Mouse (Mus musculus) kidney, adult 2 months (tissue): ENCODE results near the gene Gtpbp2. TPM values are rescaled to one million over a fixed set of nuclear protein-coding genes. Genes with fewer than 3 reads are reported as not detected.

Source experiments
- DNase-seq: peaks from one replicate; pipeline ENCODE4 v3.0.0; 2021
- H3K27ac ChIP-seq: fragments of 200-500 bp; 2 replicates; pipeline ENCODE4 v1.5.1; 2012; ENCODE audit warnings: low read depth, low read length, control low read depth, inconsistent platforms; ENCODE audit not compliant: insufficient read depth
- H3K27me3 ChIP-seq: fragments of 200-500 bp; replicated peaks from 2 replicates; pipeline ENCODE4 v1.6.1; 2012; ENCODE audit warnings: mild to moderate bottlenecking, moderate library complexity, low read length, inconsistent platforms; ENCODE audit not compliant: control insufficient read depth, insufficient read depth
- H3K36me3 ChIP-seq: fragments of 200-500 bp; 2 replicates; pipeline ENCODE4 v1.6.1; 2012; ENCODE audit warnings: mild to moderate bottlenecking, moderate library complexity, low read length, inconsistent platforms; ENCODE audit not compliant: control insufficient read depth, insufficient read depth
- H3K4me1 ChIP-seq: fragments of 200-500 bp; 2 replicates; pipeline ENCODE4 v1.6.1; 2011; ENCODE audit warnings: low read length; ENCODE audit not compliant: control insufficient read depth, insufficient read depth
- H3K4me3 ChIP-seq: fragments of 200-500 bp; 2 replicates; pipeline ENCODE4 v1.5.1; 2011; ENCODE audit warnings: mild to moderate bottlenecking, low read depth, low read length, control low read depth; ENCODE audit not compliant: insufficient read depth
- CTCF ChIP-seq: fragments of 200-500 bp; conservative IDR thresholded peaks from 2 replicates; pipeline ENCODE4 v1.5.1; 2011; ENCODE audit warnings: low read depth, mild to moderate bottlenecking, control low read depth, low read length, moderate library complexity, mixed read lengths; ENCODE audit not compliant: insufficient read depth, insufficient read length
- POLR2A ChIP-seq: fragments of 200-500 bp; IDR thresholded peaks from one replicate; pipeline ENCODE4 v1.6.1; 2011; ENCODE audit warnings: low read depth, low read length, control low read depth
- WGBS: fragments of 180-500 bp; shearing (Covaris S2); methylation state at CpG from one replicate; pipeline ENCODE4 v1.1.7; 2018; 5-methylcytosine and 5-hydroxymethylcytosine counted together
- polyA plus RNA-seq: library from polyadenylated mRNA; depleted of rRNA; stranded (reverse); fragments of >200 nt; gene quantifications from 2 replicates; pipeline ENCODE4 v1.2.3, GENCODE M21; 2012; rRNA removed

The Gtpbp2 gene
- 69.7 and 80.4 TPM in 2 replicates for polyA plus RNA-seq

DNA sequence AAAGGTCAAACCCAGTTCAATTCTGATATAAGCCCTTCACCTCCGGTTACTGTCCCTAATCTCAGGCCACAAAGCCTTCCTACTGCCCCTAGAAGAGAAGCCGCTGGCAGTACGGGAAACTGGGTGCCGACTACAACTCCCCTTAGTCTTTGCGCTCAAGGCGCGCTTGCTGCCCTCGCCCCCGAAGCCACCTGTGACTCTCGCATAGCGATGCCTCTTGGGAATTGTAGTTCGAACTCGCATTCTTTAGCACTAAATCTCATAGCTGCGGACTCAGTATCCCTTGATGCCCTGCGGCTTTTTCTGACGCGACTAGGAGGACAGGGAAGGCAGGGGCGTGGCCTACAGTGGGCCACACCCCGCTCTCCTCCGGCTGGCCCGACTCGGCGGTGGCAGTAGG, at the start of gene Gtpbp2:
TSS of gene Gtpbp2 (plus strand) at position 347 of the 400 bp plus-strand sequence.
- DNase-seq: peak; percentile 100
- peak within 1 kb of the TSS; percentile 82 for H3K4me3 ChIP-seq
- under 1% methylated on average over 23 of the region's 23 CpGs for WGBS
- no peaks in the 10 kb centered on the region for H3K36me3 ChIP-seq
- H3K27me3 ChIP-seq: no peaks in the 10 kb centered on the region
- H3K4me1 ChIP-seq: peaks cover 8% of the 10 kb centered on the region; the same call in 1 of the 2 replicates
- TF ChIP-seq POLR2A (no peak), CTCF (no peak)
- H3K27ac ChIP-seq: peak within 1 kb of the TSS; percentile 94

DNA sequence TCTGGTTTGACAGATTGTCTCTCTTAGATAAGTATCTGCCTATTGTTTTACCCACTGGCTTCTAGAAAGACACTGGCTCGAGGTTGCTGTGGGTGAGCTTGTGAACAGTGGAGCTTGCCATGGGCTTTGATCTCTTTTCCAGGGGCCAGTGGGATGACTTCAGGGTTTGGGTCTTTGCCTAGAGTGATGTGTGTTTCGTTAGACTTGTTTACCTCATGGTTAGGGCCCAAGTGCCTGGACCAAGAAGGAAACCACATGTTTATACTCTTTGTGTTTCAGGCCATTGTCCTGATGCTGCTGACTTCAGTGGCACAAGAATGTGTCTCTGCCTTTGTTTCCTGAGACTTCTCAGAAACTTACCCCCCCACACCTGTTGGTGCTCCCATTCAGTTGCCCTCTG, 45.3 kb upstream of the Gtpbp2 start:
- no peaks in the 10 kb centered on the region for H3K36me3 ChIP-seq
- no peak for DNase-seq
- no peaks in the 10 kb centered on the region for H3K4me1 ChIP-seq
- no peak for TF ChIP-seq POLR2A
- no peak for TF ChIP-seq CTCF
- H3K4me3 ChIP-seq: no peak overlapping the region
- H3K27ac ChIP-seq: no peak overlapping the region
- WGBS: 52% methylated on average over 2 of the region's 2 CpGs
- no peaks in the 10 kb centered on the region for H3K27me3 ChIP-seq

DNA sequence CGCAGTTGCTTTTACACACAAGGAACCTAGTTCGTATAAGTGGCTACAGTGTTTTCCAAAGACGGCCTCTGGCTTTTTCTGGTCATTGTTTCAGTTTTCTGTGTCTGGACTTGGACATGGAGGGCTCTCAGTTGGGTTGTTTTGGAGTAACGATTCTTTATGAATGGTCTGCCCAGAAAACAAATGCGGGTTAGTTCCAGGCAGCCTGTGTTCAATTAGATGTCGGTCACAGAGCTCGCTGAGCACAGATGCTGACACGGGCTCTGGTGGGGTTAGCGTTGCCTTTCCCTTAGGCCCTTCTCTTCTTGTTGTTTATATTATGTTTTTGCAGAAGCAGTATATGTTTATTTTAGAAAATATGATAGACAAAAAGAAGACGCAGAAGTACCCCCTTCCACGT, 44.7 kb upstream of the Gtpbp2 start:
- TF ChIP-seq CTCF: no peak
- no peak for TF ChIP-seq POLR2A
- H3K4me3 ChIP-seq: no peak overlapping the region
- WGBS: 86% methylated on average over 11 of the region's 11 CpGs

DNA sequence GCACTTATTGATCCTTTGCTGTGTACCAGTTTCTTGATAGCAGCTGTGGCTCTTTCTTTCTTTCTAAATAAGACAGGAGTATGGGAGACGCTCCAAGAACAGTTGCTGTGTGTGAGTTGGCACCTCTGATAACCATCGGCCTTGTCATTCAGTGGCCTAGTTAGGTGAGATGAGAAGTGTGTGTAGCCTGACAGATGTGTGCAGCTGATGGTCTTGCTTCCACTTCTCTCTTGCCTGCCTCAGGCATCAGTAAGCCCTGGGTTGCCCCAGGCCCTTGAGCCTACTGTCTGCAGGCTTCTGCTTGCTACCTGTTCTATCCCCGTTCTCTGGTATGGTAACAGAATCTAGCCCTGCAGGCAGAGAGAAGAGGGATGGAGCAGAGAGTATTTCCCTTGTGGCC, 44.0 kb upstream of the Gtpbp2 start:
- no peaks in the 10 kb centered on the region for H3K4me1 ChIP-seq
- H3K4me3 ChIP-seq: no peak overlapping the region
- DNase-seq: no peak
- H3K27ac ChIP-seq: no peak overlapping the region
- TF ChIP-seq CTCF (no peak), POLR2A (no peak)
- H3K36me3 ChIP-seq: no peaks in the 10 kb centered on the region
- H3K27me3 ChIP-seq: no peaks in the 10 kb centered on the region
- WGBS: 84% methylated on average over 3 of the region's 3 CpGs

More for the DNA sequence above, 44.7 kb upstream of the Gtpbp2 start:
- Histone ChIP-seq H3K4me1 (no peaks in the 10 kb centered on the region), H3K36me3 (no peaks in the 10 kb centered on the region), H3K27ac (no peak overlapping the region), H3K27me3 (no peaks in the 10 kb centered on the region)
- DNase-seq: no peak

DNA sequence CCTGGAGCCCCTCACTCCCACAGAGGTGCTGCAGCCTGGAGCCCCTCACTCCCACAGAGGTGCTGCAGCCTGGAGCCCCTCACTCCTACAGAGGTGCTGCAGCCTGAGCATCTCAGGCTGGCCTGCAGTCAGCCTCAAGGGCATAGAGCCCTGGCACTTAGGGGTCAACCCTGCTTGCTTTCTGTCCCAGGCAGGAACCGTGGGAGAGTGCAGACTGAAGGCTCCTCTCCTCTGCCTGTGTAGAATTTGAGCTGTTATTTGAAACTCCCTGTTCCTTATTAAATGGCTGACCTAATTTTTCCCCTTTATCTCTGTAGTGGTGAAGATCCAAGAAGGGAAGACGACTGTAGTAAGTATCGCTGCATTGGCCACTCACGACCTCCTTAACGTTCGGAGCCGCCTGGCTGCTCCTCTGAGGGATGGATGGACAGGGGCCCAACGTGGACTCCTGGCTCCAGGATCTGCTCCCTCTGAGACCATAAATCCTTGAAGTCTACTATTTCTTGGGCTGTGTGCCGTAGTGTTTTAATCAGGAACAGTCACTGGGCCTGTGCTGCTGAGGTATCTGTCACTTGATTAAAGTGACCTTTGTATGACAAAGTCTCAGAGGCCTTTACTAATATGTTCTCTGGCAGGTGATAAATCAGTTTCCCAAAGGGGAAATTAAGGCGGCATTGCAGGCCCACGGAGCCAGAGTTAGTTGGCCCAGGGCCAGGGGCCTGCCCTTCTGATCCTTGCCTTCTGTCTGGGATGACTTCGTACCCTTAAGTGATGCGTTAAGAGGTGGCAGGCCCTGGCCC, 43.0 kb upstream of the Gtpbp2 start:
- WGBS: 45% methylated on average over 13 of the region's 13 CpGs
- no peak for TF ChIP-seq CTCF
- no peak for TF ChIP-seq POLR2A
- DNase-seq: peak; percentile 13
- Histone ChIP-seq H3K27me3 (no peaks in the 10 kb centered on the region), H3K4me3 (no peak overlapping the region), H3K36me3 (no peaks in the 10 kb centered on the region; the same call in 1 of the 2 replicates), H3K27ac (no peak overlapping the region), H3K4me1 (no peaks in the 10 kb centered on the region)

DNA sequence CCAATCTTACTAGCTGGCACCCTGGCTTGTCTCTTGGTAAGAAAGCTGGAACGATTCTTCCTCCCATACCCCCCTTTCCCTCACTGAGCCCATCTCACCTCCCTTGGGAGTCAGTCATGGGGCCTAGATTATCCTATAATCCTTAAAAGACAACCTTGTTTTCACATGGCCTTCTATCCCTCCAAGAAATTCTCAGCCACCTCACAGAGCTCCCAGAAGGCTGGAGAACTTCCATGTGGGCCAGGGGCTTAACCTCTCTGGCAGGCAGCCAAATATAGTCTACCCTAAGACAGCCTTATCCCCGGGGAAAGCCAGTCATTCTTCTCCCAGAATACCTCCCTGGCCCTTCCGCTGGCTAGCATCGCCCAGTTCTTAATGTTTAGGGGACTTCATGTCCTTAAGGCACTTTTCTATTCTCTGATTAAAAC, 42.4 kb upstream of the Gtpbp2 start:
- 61% methylated on average over 4 of the region's 4 CpGs for WGBS
- Histone ChIP-seq H3K27ac (no peak overlapping the region), H3K36me3 (no peaks in the 10 kb centered on the region; the same call in 1 of the 2 replicates), H3K4me1 (no peaks in the 10 kb centered on the region), H3K27me3 (no peaks in the 10 kb centered on the region), H3K4me3 (no peak overlapping the region)
- no peak for DNase-seq
- TF ChIP-seq POLR2A: no peak
- no peak for TF ChIP-seq CTCF

DNA sequence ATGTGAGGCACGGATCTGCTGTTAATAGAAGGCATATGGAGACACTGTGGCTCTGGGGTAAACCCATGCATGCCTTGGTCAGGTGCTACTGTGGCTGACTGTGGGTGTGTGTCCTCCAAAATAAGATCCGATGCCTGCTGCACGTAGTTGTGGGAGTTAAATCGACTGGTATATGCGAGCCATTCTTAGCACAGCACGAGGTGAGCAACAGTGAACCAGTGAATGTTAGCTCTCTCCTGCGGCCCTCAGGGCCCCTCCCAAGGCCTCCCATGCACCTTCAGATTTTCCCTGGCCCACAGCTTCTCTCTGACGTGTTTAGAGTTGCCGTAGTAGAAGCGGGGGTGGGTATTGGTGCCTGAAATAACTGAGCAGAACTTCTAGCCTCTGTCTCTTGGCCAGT, 41.2 kb upstream of the Gtpbp2 start:
- DNase-seq: no peak
- no peak overlapping the region for H3K4me3 ChIP-seq
- TF ChIP-seq POLR2A (no peak), CTCF (no peak)
- H3K27ac ChIP-seq: no peak overlapping the region
- H3K36me3 ChIP-seq: no peaks in the 10 kb centered on the region; the same call in 1 of the 2 replicates
- H3K27me3 ChIP-seq: no peaks in the 10 kb centered on the region
- H3K4me1 ChIP-seq: no peaks in the 10 kb centered on the region
- WGBS: 87% methylated on average over 10 of the region's 10 CpGs
